Comparison of ENCODE assay signal across 1 mouse cellular context in genomic region chr3:127521156-127521555, GRCm38 (mm10).
TF ChIP-seq lines count a peak whose summit lies in the region.

No protein-coding gene starts in this region.

TF ChIP-seq in MEL, 35 proteins besides CTCF, POLR2A, EP300 and RAD21 (continued from another document):
- TF ChIP-seq ZKSCAN1 (IDR thresholded peaks at IDR 0.05; ENCODE audit: low read depth, low read length), result no peak
TF ChIP-seq in MEL: peak in this region for 0.
